Mouse (Mus musculus) forebrain, embryonic 11.5 days (tissue): Measurements from ENCODE around the gene Rdx. TPM values are rescaled to one million over a fixed set of nuclear protein-coding genes. Genes with fewer than 3 reads are reported as not detected.

ENCODE experiments used
- ATAC-seq: fragments of 200-750 bp; cut with Nextera tagmentation; replicated peaks from 2 replicates; pipeline ENCODE4 v1.8.0; 2017; ENCODE audit warnings: moderate TSS enrichment; ENCODE audit not compliant: low FRiP score
- DNase-seq: peaks from one replicate; pipeline ENCODE4 v3.0.0-alpha.2; 2017; ENCODE audit warnings: low spot score
- H3K27ac ChIP-seq: fragments of 300-500 bp; sonication (generic); 2 replicates; pipeline ENCODE4 v1.5.1; 2014; ENCODE audit warnings: low read depth, low read length
- H3K27me3 ChIP-seq: fragments of 300-500 bp; sonication (generic); 2 replicates; pipeline ENCODE4 v1.6.1; 2014; ENCODE audit warnings: mild to moderate bottlenecking, low read length, mixed read lengths; ENCODE audit not compliant: control insufficient read depth, insufficient read depth
- H3K36me3 ChIP-seq: fragments of 300-500 bp; sonication (generic); 2 replicates; pipeline ENCODE4 v1.6.1; 2014; ENCODE audit warnings: mild to moderate bottlenecking, low read length, moderate library complexity, mixed read lengths; ENCODE audit not compliant: control insufficient read depth, insufficient read depth
- H3K4me1 ChIP-seq: fragments of 300-500 bp; sonication (generic); replicated peaks from 2 replicates; pipeline ENCODE4 v1.6.1; 2014; ENCODE audit warnings: low read length, mixed read lengths; ENCODE audit not compliant: control insufficient read depth, insufficient read depth
- H3K4me2 ChIP-seq: fragments of 300-500 bp; sonication (generic); 2 replicates; pipeline ENCODE4 v1.6.1; 2014; ENCODE audit warnings: low read depth, mild to moderate bottlenecking, low read length, moderate library complexity, mixed read lengths; ENCODE audit not compliant: severe bottlenecking
- H3K4me3 ChIP-seq: fragments of 300-500 bp; sonication (generic); 2 replicates; pipeline ENCODE4 v1.5.1; 2014; ENCODE audit warnings: low read depth, low read length
- H3K9ac ChIP-seq: fragments of 300-500 bp; sonication (generic); 2 replicates; pipeline ENCODE4 v1.6.1; 2014; ENCODE audit warnings: low read length
- H3K9me3 ChIP-seq: fragments of 300-500 bp; sonication (generic); 2 replicates; pipeline ENCODE4 v1.6.1; 2016; ENCODE audit warnings: low read length, mixed read lengths; ENCODE audit not compliant: control insufficient read depth
- WGBS: fragments of 180-500 bp; shearing (Covaris S2); extraction: QIAGEN DNeasy Blood & Tissue Kit; methylation state at CpG from one replicate; pipeline ENCODE4 v1.1.7; 2014; 5-methylcytosine and 5-hydroxymethylcytosine counted together
- polyA plus RNA-seq: library from polyadenylated mRNA; unstranded; fragments of >200 nt; fragmentation: Nextera tagmentation; extraction: Ambion mirVana; gene quantifications from 2 replicates; pipeline ENCODE4 v1.2.1, GENCODE M21; 2014

The Rdx gene
- polyA plus RNA-seq: 192 and 209 TPM in 2 replicates

- peak; percentile 12; the same call in 1 of the 2 replicates for ATAC-seq
- 1% methylated on average over 17 of the region's 17 CpGs for WGBS
These were observed at the start of gene Rdx for GRCm38 (mm10) chr9:52047129-52047820. Gene Rdx (plus strand): TSS chr9:52047173.

GRCm38 (mm10) chr9:52003501-52003900, 43.5 kb upstream of the Rdx start:
- Histone ChIP-seq H3K36me3 (no peaks in the 10 kb centered on the region), H3K27ac (no peak overlapping the region), H3K4me2 (no peak overlapping the region), H3K9me3 (no peaks in the 10 kb centered on the region), H3K4me3 (no peak overlapping the region), H3K27me3 (no peaks in the 10 kb centered on the region), H3K9ac (no peak overlapping the region), H3K4me1 (no peaks in the 10 kb centered on the region)
- WGBS: 88% methylated on average over 4 of the region's 4 CpGs
- DNase-seq (no peak), ATAC-seq (no peak)

More at GRCm38 (mm10) chr9:52047129-52047820, at the start of gene Rdx:
- H3K4me2 ChIP-seq: peak within 1 kb of the TSS; percentile 49
- H3K27ac ChIP-seq: peak within 1 kb of the TSS; percentile 98
- no peaks in the 10 kb centered on the region for H3K27me3 ChIP-seq
- H3K4me3 ChIP-seq: peak within 1 kb of the TSS; percentile 89
- H3K4me1 ChIP-seq: peaks cover 6% of the 10 kb centered on the region; the same call in 1 of the 2 replicates
- peak within 1 kb of the TSS; percentile 99 for H3K9ac ChIP-seq
- H3K9me3 ChIP-seq: no peaks in the 10 kb centered on the region
- H3K36me3 ChIP-seq: no peaks in the 10 kb centered on the region
- DNase-seq: peak; percentile 51

DNA sequence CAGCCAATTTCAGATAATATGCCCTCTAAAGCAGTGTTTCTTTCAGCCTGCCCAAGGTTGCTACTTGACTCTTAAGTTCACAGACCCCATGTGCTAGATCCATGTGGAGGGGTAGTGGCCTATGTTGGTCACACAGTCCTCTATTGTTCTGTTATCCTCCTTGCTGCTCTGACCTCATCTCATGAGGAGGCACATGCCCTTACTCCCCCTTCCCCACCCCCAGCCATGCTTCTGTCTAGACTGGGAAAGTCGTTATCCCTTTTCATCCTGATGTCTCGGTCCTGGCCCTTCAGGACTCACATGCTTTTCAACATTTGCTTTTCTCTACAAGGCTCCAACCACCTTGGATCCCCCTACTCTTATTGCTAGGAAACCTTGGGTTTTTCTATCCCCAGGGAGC, 39.6 kb upstream of the Rdx start:
- H3K9me3 ChIP-seq: no peaks in the 10 kb centered on the region
- no peak overlapping the region for H3K4me2 ChIP-seq
- no peak overlapping the region for H3K27ac ChIP-seq
- H3K36me3 ChIP-seq: no peaks in the 10 kb centered on the region
- H3K4me3 ChIP-seq: no peak overlapping the region
- H3K27me3 ChIP-seq: no peaks in the 10 kb centered on the region
- 41% methylated on average over 2 of the region's 2 CpGs for WGBS
- no peak for ATAC-seq
- no peak for DNase-seq
- no peaks in the 10 kb centered on the region for H3K4me1 ChIP-seq
- H3K9ac ChIP-seq: no peak overlapping the region

DNA sequence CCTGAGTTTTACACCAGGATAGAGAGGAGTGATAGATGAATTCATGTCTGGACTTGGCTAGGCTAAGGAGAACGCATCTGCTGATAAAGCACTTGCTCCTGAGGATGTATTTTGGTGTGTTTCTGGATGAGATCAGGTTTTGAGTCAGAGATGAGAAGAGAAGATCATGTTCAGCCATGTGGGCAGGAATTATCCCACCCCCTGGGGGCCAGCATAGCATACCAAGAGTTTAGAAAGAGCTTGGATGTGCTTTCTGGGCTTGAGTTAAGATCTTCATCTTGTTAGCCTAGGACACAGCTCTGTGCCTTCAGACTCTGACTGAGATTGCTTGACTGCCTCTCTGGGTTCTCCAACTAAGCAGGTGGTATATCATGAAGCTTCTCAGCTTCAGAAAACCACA, 38.5 kb upstream of the Rdx start:
- no peak overlapping the region for H3K4me3 ChIP-seq
- ATAC-seq: no peak
- no peak overlapping the region for H3K4me2 ChIP-seq
- H3K9ac ChIP-seq: no peak overlapping the region
- H3K9me3 ChIP-seq: no peaks in the 10 kb centered on the region
- no peak for DNase-seq
- H3K27ac ChIP-seq: no peak overlapping the region
- WGBS: 88% methylated on average over 1 of the region's 1 CpGs
- no peaks in the 10 kb centered on the region for H3K36me3 ChIP-seq
- no peaks in the 10 kb centered on the region for H3K4me1 ChIP-seq
- no peaks in the 10 kb centered on the region for H3K27me3 ChIP-seq

- WGBS: 100% methylated on average over 1 of the region's 1 CpGs
- H3K4me2 ChIP-seq: no peak overlapping the region
- no peak for DNase-seq
These were observed 34.7 kb upstream of the Rdx start for GRCm38 (mm10) chr9:52012311-52012710.

DNA sequence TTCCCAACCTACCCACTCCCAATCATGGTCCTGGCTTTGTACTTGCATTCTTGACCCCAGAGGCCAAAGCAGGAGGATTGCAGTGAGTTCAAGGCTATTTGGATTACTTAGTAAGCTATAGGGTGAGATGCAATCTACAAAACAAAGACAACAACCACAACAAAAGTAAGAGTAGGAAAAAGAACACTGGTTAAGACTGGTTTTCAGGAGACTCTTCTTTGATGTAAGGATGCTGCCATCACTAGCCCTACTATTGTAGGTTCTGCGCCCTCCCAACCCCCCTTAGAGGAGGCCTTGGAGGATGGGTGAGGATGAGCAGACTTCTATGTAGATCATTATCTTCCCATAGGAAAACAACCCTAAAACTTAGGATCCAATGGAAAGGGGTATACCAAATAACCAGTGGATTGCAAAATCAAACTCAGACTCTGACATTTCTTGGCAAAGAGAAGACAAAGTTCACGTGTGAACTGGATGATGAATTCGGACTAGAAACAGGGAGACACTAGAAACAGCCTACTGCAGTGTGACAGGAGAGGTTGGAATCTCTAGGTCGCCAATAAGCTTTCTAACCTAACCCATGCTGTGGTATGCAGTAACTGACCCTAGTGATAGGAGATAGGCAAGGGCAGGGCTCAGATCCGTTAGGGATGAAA, 34.1 kb upstream of the Rdx start:
- WGBS: 84% methylated on average over 5 of the region's 5 CpGs
- Histone ChIP-seq H3K9ac (no peak overlapping the region), H3K4me2 (no peak overlapping the region), H3K27me3 (no peaks in the 10 kb centered on the region), H3K27ac (no peak overlapping the region), H3K9me3 (no peaks in the 10 kb centered on the region), H3K4me3 (no peak overlapping the region), H3K4me1 (no peaks in the 10 kb centered on the region), H3K36me3 (no peaks in the 10 kb centered on the region)
- no peak for ATAC-seq
- no peak for DNase-seq

More at GRCm38 (mm10) chr9:52012311-52012710, 34.7 kb upstream of the Rdx start:
- H3K27me3 ChIP-seq: no peaks in the 10 kb centered on the region
- no peak overlapping the region for H3K27ac ChIP-seq
- no peak overlapping the region for H3K9ac ChIP-seq
- no peaks in the 10 kb centered on the region for H3K9me3 ChIP-seq
- ATAC-seq: no peak
- H3K4me1 ChIP-seq: no peaks in the 10 kb centered on the region
- no peaks in the 10 kb centered on the region for H3K36me3 ChIP-seq
- no peak overlapping the region for H3K4me3 ChIP-seq

GRCm38 (mm10) chr9:52013900-52014455, 33.0 kb upstream of the Rdx start:
- DNase-seq (no peak), ATAC-seq (no peak)
- no peak overlapping the region for H3K27ac ChIP-seq
- no peak overlapping the region for H3K9ac ChIP-seq
- no peak overlapping the region for H3K4me3 ChIP-seq
- 74% methylated on average over 5 of the region's 5 CpGs for WGBS
- no peaks in the 10 kb centered on the region for H3K27me3 ChIP-seq
- H3K4me2 ChIP-seq: no peak overlapping the region
- H3K36me3 ChIP-seq: no peaks in the 10 kb centered on the region
- H3K9me3 ChIP-seq: no peaks in the 10 kb centered on the region
- no peaks in the 10 kb centered on the region for H3K4me1 ChIP-seq

DNA sequence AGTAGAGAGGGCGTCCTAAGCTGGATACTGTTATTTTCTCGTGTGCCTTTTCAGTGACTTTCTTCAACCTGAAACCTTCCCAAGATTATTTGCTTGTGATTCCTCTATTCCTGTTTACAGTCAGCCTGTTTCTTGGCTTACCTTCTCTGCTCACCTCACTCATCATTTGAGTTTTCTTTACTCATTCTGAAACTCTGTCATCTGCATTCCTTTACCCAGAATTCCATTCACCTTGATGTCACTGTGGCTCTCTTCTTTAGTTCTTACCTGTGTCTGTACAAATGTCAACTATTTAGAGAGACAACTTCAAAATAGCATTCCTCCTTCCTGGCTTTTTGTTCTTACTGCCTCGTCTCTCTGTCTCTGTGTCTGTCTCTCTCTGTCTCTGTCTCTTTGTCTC, 29.9 kb upstream of the Rdx start:
- DNase-seq: no peak
- H3K4me2 ChIP-seq: no peak overlapping the region
- H3K27me3 ChIP-seq: no peaks in the 10 kb centered on the region
- no peaks in the 10 kb centered on the region for H3K4me1 ChIP-seq
- H3K27ac ChIP-seq: no peak overlapping the region
- H3K36me3 ChIP-seq: no peaks in the 10 kb centered on the region
- no peak overlapping the region for H3K4me3 ChIP-seq
- no peaks in the 10 kb centered on the region for H3K9me3 ChIP-seq
- no peak overlapping the region for H3K9ac ChIP-seq
- WGBS: 79% methylated on average over 3 of the region's 3 CpGs
- no peak for ATAC-seq
